Mouse (Mus musculus) spleen, adult 2 months (tissue): Measurements from ENCODE around the gene Htra2.

Experiments used
- CTCF ChIP-seq: fragments of 200-500 bp; IDR thresholded peaks from 2 replicates; pipeline ENCODE4 v1.5.1; 2011; ENCODE audit warnings: mild to moderate bottlenecking, inconsistent platforms; ENCODE audit not compliant: insufficient read depth, insufficient read length, insufficient replicate concordance; ENCODE audit errors: extremely low read depth
- POLR2A ChIP-seq: fragments of 200-500 bp; IDR thresholded peaks from 2 replicates; pipeline ENCODE4 v1.6.1; 2011; ENCODE audit warnings: low read depth, low read length, inconsistent platforms

DNA sequence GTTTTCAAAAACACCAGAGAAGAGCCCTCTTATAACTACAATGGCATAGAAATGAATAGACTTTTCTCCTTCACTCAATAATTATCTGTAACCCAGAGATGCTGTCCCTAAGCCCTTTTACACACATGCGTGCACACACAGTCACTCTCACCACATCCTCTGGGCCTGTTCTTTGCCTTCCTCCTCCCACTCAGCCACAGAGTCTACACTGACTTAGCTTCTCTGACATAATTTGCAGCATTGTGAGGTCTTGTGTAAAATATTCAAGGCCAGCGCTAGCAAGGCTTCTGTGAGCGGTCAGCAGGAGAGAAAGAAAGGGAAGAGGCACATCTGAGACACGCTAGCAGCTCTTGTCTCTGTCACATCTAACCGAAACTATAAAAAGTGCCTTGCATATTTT lies 41.6 kb downstream of the Htra2 start:
- TF ChIP-seq CTCF (no peak), POLR2A (no peak)
